34 mouse cellular contexts compared by ENCODE assay signal in the genomic region with DNA sequence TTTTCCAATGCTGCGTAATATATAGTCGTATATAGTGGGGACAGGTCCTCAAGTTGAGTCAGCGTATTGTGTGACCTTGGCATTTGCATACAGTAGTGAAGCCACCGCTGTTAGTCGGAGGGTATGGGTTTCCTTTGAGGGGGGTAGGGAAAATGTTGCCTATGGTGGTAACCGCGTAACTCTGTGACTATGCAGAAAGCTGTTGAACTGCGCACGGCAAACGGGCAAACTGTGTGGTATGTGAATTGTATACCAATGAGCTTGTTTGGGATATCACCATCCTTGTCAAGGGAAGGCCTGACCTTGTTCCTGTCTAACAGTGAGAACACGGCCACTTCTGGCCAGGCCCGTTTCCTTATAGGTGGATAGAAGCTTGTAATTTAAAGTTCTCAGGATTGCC. TPM values are rescaled to one million over a fixed set of nuclear protein-coding genes. Genes with fewer than 3 reads are reported as not detected.
DNase-seq lines count a peak whose midpoint lies in the region; ATAC-seq and TF ChIP-seq lines count a peak whose summit lies in the region.
"Had no signal": no experiment of that assay in that cellular context is flagged by ENCODE, and none has a peak within 500 bp of the region (broad histone marks: within the 10 kb centered on the region; RNA-seq: fewer than 3 reads in every experiment).

No protein-coding gene starts in this region.

- peaks cover 3% of the 10 kb centered on the region; the same call in 1 of the 2 replicates for H3K36me3 ChIP-seq in thymus, adult 2 months (ENCODE audit: control insufficient read depth, insufficient read depth, low read length)
- H3K36me3 ChIP-seq in midbrain, postnatal 0 days (ENCODE audit: insufficient read depth, low read length) = no peaks in the 10 kb centered on the region
- H3K36me3 ChIP-seq in hindbrain, embryonic 10.5 days = no peaks in the 10 kb centered on the region
- no peaks in the 10 kb centered on the region for H3K36me3 ChIP-seq in kidney, embryonic 15.5 days
- H3K36me3 ChIP-seq: forebrain, embryonic 15.5 days; heart, embryonic 12.5 days; limb, embryonic 12.5 days; liver, embryonic 15.5 days; neural tube, embryonic 13.5 days; stomach, embryonic 15.5 days had no signal

- no peak overlapping the region for H3K4me2 ChIP-seq in midbrain, postnatal 0 days (ENCODE audit: low read depth, low read length, poor library complexity, severe bottlenecking)
- no peak overlapping the region for H3K4me2 ChIP-seq in kidney, embryonic 15.5 days
- H3K4me2 ChIP-seq: forebrain, embryonic 15.5 days; heart, embryonic 12.5 days; limb, embryonic 12.5 days; liver, embryonic 15.5 days; lung, embryonic 14.5 days; neural tube, embryonic 13.5 days; stomach, embryonic 15.5 days had no signal

- peak overlapping the region; percentile 95 for H3K27ac ChIP-seq in thymus, adult 2 months (ENCODE audit: control insufficient read depth, insufficient read depth, low read length)
- no peak overlapping the region for H3K27ac ChIP-seq in midbrain, postnatal 0 days (ENCODE audit: low read depth, low read length)
- no peak overlapping the region for H3K27ac ChIP-seq in hindbrain, embryonic 10.5 days
- no peak overlapping the region for H3K27ac ChIP-seq in kidney, embryonic 15.5 days
- H3K27ac ChIP-seq: forebrain, embryonic 15.5 days; hindbrain, postnatal 0 days; limb, embryonic 12.5 days; liver, embryonic 15.5 days; neural tube, embryonic 13.5 days; stomach, embryonic 15.5 days had no signal

- TF ChIP-seq CTCF in thymus, adult 2 months (IDR thresholded peaks at IDR 0.05; ENCODE audit: borderline replicate concordance, control insufficient read depth, extremely low read depth, insufficient read depth, low read length, poor library complexity) = no peak
- no peak for TF ChIP-seq CTCF in midbrain, postnatal 0 days (IDR thresholded peaks at IDR 0.05)

- WGBS in thymus, adult 2 months = 79% methylated on average over 12 of the region's 12 CpGs
- WGBS in midbrain, postnatal 0 days = 94% methylated on average over 12 of the region's 12 CpGs
- WGBS in hindbrain, embryonic 10.5 days = 94% methylated on average over 12 of the region's 12 CpGs
- WGBS in kidney, embryonic 15.5 days = 93% methylated on average over 12 of the region's 12 CpGs

- no peaks in the 10 kb centered on the region for H3K9me3 ChIP-seq in midbrain, postnatal 0 days (ENCODE audit: low read length)
- no peaks in the 10 kb centered on the region for H3K9me3 ChIP-seq in hindbrain, embryonic 10.5 days
- H3K9me3 ChIP-seq in kidney, embryonic 15.5 days (replicated peaks) = no peaks in the 10 kb centered on the region
- H3K9me3 ChIP-seq: forebrain, embryonic 15.5 days; heart, embryonic 12.5 days; limb, embryonic 12.5 days; liver, embryonic 15.5 days; neural tube, embryonic 13.5 days; stomach, embryonic 15.5 days had no signal

- peak overlapping the region; percentile 78 for H3K4me3 ChIP-seq in thymus, adult 2 months (ENCODE audit: control insufficient read depth, insufficient read depth, low read length)
- no peak overlapping the region for H3K4me3 ChIP-seq in midbrain, postnatal 0 days (ENCODE audit: low read depth, low read length)
- H3K4me3 ChIP-seq in hindbrain, embryonic 10.5 days = no peak overlapping the region
- H3K4me3 ChIP-seq in kidney, embryonic 15.5 days (replicated peaks) = no peak overlapping the region
- H3K4me3 ChIP-seq: forebrain, embryonic 15.5 days; heart, embryonic 12.5 days; limb, embryonic 12.5 days; liver, embryonic 15.5 days; myocyte; neural tube, embryonic 13.5 days; stomach, embryonic 15.5 days had no signal

- no peaks in the 10 kb centered on the region for H3K27me3 ChIP-seq in thymus, adult 2 months (ENCODE audit: control insufficient read depth, insufficient read depth, low read length)
- no peaks in the 10 kb centered on the region for H3K27me3 ChIP-seq in midbrain, postnatal 0 days (ENCODE audit: insufficient read depth, low read length)
- H3K27me3 ChIP-seq in hindbrain, embryonic 10.5 days (ENCODE audit: insufficient read depth, poor library complexity, severe bottlenecking) = no peaks in the 10 kb centered on the region
- H3K27me3 ChIP-seq in kidney, embryonic 15.5 days = peaks cover 6% of the 10 kb centered on the region
- H3K27me3 ChIP-seq: forebrain, embryonic 15.5 days; heart, embryonic 12.5 days; limb, embryonic 12.5 days; neural tube, embryonic 13.5 days; stomach, embryonic 15.5 days had no signal

- no peak overlapping the region for H3K9ac ChIP-seq in midbrain, postnatal 0 days (replicated peaks; ENCODE audit: low read length, poor library complexity, severe bottlenecking)
- H3K9ac ChIP-seq in kidney, embryonic 15.5 days = no peak overlapping the region
- H3K9ac ChIP-seq: forebrain, embryonic 15.5 days; heart, embryonic 12.5 days; limb, embryonic 12.5 days; liver, embryonic 15.5 days; lung, embryonic 14.5 days; neural tube, embryonic 13.5 days; stomach, embryonic 15.5 days had no signal

- H3K4me1 ChIP-seq in thymus, adult 2 months (replicated peaks; ENCODE audit: control insufficient read depth, insufficient read depth, low read length) = peaks cover 61% of the 10 kb centered on the region
- no peaks in the 10 kb centered on the region; the same call in 1 of the 2 replicates for H3K4me1 ChIP-seq in midbrain, postnatal 0 days (ENCODE audit: insufficient read depth, low read length)
- peaks cover 27% of the 10 kb centered on the region for H3K4me1 ChIP-seq in hindbrain, embryonic 10.5 days (replicated peaks)
- peaks cover 5% of the 10 kb centered on the region for H3K4me1 ChIP-seq in kidney, embryonic 15.5 days
- H3K4me1 ChIP-seq: liver, embryonic 15.5 days had no signal

- ATAC-seq in activated CD4-positive, CD25-positive, alpha-beta regulatory T cell, adult 4 months = peak; percentile 16
- ATAC-seq in midbrain, postnatal 0 days (ENCODE audit: low FRiP score) = no peak; the same call in 1 of the 2 replicates
- ATAC-seq in kidney, embryonic 15.5 days (replicated peaks; ENCODE audit: low FRiP score) = no peak
- ATAC-seq: forebrain, embryonic 15.5 days; hindbrain, postnatal 0 days; intestine, postnatal 0 days; Patski had no signal

- TF ChIP-seq POLR2A in thymus, adult 2 months (IDR thresholded peaks at IDR 0.05; ENCODE audit: control insufficient read depth, extremely low read depth, insufficient read depth, low read length, poor library complexity) = no peak

- DNase-seq in urinary bladder, adult 2 months (ENCODE audit: low spot score) = peak; percentile 5
- no peak for DNase-seq in urinary bladder, postnatal 25 days (ENCODE audit: low spot score)
- DNase-seq in thymus, adult 2 months = no peak
- DNase-seq in midbrain, postnatal 0 days (ENCODE audit: low spot score) = no peak
- DNase-seq in hindbrain, embryonic 10.5 days (ENCODE audit: low spot score) = no peak
- DNase-seq: adrenal gland, postnatal 25 days; cerebellum, adult 18-20 months; cerebellum, postnatal 10 days; gastrocnemius, postnatal 25 days; heart, adult 18-20 months; kidney, adult 9 months; kidney, postnatal 14 days; layer of hippocampus, adult 9-11 months; lung, embryonic 14.5 days; lung, postnatal 14 days; midbrain, embryonic 14.5 days had no signal

RNA-seq across cellular contexts. Expression of gene Cd2, which starts 1.9 kb away (rescaled TPM):
- 2.1 and 2.4 TPM in 2 replicates for polyA plus RNA-seq in urinary bladder, adult 2 months (2012; rRNA removed)
- polyA plus RNA-seq in activated CD4-positive, CD25-positive, alpha-beta regulatory T cell, adult 4 months (2017; shearing (Covaris generic)) = 1,000 to 10,000 TPM; 1,534 to 1,587 TPM
- polyA plus RNA-seq in thymus, adult 2 months (2012; rRNA removed) = 97.5 and 117 TPM in 2 replicates
- not detected in 2 replicates for total RNA-seq in midbrain, postnatal 0 days (2014; rRNA removed)
- 0.21 and 0.22 TPM in 2 replicates for polyA plus RNA-seq in midbrain, postnatal 0 days (2015; fragmentation: Nextera tagmentation; extraction: Ambion mirVana)
- polyA plus RNA-seq in hindbrain, embryonic 10.5 days (2016; fragmentation: Nextera tagmentation; extraction: Ambion mirVana) = 0.21 and 0.35 TPM in 2 replicates
- not detected in 2 replicates for polyA plus RNA-seq in kidney, embryonic 15.5 days (2015; fragmentation: Nextera tagmentation; extraction: Ambion mirVana)
- total RNA-seq: gastrocnemius, adult 18-20 months; hindbrain, postnatal 0 days; left cerebral cortex, postnatal 25 days; MEL had no signal
- polyA plus RNA-seq: brain, embryonic 14.5 days; embryonic facial prominence, embryonic 11.5 days; heart, embryonic 12.5 days; heart, postnatal 0 days; hindbrain, postnatal 0 days; intestine, postnatal 0 days; limb, embryonic 12.5 days; midbrain, embryonic 14.5 days; myocyte; Patski had no signal

Comparison
In these comparisons a context has a peak if more than half of its experiments do, and no peak if none do; other contexts are left out.
1. RNA of gene Cd2, which starts 1.9 kb away (polyA plus RNA-seq): 1,534 to 1,587 TPM in activated CD4-positive, CD25-positive, alpha-beta regulatory T cell, adult 4 months and 97.5 to 117 TPM in thymus, adult 2 months; 2.1 to 2.4 TPM in urinary bladder, adult 2 months, 0.21 to 0.35 TPM in hindbrain, embryonic 10.5 days, 0.21 to 0.22 TPM in midbrain, postnatal 0 days and not detected in kidney, embryonic 15.5 days; every median in the first group is over 10 times any median in the second.